Mouse (Mus musculus) gastrocnemius, adult 18-20 months (tissue): ENCODE results near the gene Tigd3. TPM values are rescaled to one million over a fixed set of nuclear protein-coding genes. Genes with fewer than 3 reads are reported as not detected.

Source experiments
- DNase-seq: peaks from one replicate; pipeline ENCODE4 v3.0.0; 2021; ENCODE audit warnings: low spot score
- total RNA-seq, 2 experiments: library from RNA; stranded (reverse); gene quantifications; 2 replicates each; pipeline ENCODE4 v1.2.3; 2021

Tigd3 gene
- total RNA-seq, 2 experiments from 2014 or later = 0.21 TPM

GRCm38 (mm10) chr19:5847306-5847796 is 46.6 kb downstream of the Tigd3 start:
- DNase-seq = peak; percentile 53

DNA sequence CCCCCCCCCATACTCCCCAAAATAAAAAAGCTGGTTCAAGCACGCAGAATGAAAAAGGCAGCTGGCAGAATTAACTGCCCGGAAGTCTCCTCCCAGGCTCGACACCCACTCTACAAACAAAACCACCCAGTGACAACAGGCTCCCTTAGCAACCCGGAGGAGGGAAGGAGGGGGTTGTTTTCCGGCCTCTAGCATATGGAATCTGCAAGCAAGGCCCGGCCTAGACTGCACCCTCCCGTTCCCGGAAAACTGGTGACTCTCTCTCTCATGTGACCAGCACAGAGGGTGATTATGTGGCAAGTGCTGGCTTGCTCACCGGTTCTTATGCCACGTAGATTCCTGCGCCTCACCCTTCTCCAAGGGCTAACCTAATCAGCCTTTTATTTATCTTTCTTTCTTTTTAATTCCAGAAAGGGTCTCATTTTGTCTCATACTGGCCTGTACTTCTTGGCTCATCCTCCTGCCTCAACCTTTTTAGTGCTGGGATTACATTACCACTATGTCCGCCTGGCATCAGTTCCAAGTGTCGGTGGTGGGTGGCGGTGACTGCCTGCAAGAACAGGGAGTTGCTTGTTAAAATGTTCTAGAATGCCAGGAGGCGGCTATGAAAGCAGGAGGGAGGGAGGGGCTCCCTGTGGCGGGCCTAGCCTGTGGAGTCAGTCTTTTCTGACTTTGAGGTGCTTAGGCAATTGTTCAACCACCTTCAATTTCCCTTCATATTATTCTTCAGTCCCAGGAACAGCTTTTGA is 47.2 kb downstream of the Tigd3 start:
- peak; percentile 94 for DNase-seq

DNA sequence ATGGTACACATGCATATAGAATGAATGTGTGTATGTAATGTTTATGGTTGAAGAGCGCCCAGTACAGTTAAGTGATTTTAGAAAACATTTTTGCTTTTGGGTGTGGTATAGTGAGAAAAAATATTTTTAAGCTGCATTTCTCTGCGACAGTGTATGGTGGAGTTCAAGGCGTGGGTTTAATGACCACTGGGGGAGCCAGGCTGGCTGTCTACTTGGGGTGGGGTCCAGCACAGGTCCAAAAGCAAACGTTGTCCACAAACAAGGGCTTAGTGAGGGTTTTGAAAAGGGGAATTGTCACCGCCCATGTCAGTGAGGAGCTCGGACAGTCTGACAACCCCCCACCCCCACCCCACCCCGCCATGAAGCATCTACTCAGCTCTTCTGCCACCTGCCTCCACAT is 47.8 kb downstream of the Tigd3 start:
- peak; percentile 68 for DNase-seq

DNA sequence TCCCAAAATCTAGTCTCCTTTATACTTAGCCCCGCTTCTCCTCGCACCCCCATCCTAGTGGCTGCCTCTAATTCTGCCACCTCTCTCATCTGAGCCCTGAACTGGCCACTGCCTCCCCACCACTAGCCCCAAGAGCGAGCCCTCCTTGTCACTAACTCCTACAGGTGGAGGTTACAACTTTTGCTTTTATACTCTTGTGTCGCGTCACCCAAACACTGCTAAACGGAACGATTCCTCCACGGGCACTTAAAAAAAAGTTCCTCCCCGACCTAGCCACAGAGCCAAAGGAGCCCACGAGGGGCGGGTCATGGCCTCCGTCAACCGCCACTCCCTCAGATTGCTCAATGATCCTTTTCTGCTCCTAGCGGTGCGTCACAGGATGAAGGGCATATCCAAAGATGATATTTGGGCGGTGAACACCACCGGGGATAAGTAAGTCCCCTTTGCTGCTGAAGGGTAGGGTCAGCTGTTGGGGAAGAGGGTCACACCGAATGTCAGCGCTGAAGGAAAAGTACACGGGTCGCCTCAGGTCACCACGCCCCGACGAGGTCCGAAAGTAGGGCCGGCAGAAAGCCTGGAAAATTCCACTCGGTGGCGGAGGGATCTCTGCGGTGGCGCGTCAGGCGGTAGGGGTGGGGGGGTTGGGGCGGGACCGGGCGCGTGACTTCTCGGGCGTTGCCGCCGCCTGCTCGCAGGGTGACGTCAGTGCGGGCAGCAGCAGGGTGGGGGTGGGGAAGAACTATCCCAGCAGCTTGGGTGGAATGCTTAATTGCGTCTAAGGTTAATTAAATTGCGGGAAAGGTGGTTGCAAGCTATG is 48.4 kb downstream of the Tigd3 start:
- peak; percentile 98 for DNase-seq

GRCm38 (mm10) chr19:5844831-5845318 is 49.1 kb downstream of the Tigd3 start:
- no peak for DNase-seq

- peak; percentile 62 for DNase-seq
Measured at GRCm38 (mm10) chr19:5843781-5844691, 49.9 kb downstream of the Tigd3 start.

- DNase-seq = peak; percentile 79
Measured at GRCm38 (mm10) chr19:5842785-5843730, 50.9 kb downstream of the Tigd3 start.

GRCm38 (mm10) chr19:5841999-5842784 is 51.8 kb downstream of the Tigd3 start:
- DNase-seq = peak; percentile 60

DNA sequence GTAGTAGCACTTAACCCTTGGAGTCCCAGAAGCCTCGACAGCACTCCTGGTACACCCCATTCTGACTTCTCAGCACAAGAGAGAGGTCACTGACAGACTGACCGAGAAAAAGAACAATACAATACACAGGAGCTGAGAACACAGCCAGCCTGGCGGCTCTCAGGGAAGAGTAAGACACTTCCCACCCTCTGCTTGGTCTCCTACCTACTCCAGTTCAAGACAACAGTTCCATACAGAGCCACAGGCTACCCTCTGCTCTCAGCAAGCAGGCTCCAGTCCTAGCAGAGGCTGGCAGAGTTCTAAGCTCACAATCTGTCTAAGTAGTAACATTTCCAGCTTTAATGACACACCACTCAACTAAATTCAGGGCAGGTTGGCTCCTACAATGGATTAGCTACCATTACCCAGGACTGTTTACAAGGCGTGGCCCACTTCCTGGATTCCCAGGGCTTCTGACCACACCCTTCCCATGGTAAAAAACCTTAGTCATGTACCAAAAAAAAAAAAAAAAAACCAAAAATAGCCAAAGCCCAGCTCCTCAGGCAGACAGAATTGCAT is 52.5 kb downstream of the Tigd3 start:
- DNase-seq = peak; percentile 71

Other genes starting within 250 kb of the Tigd3 start
- 1 to 10 TPM; 5.6 to 8.2 TPM for gene Sipa1, start 230.4 kb downstream of the Tigd3 start, total RNA-seq
- 1 to 10 TPM; 8.6 to 9.4 TPM for gene Map3k11, start 205.4 kb downstream of the Tigd3 start, total RNA-seq
- gene Pcnx3, start 205.2 kb downstream of the Tigd3 start, total RNA-seq = 10 to 100 TPM; 12.5 to 13.8 TPM
- gene Kcnk7, start 189.8 kb downstream of the Tigd3 start, total RNA-seq = not detected
- gene Ehbp1l1, start 167.8 kb downstream of the Tigd3 start, total RNA-seq = 100 to 1,000 TPM; 210 to 241 TPM
- gene Fam89b, start 164.5 kb downstream of the Tigd3 start, total RNA-seq = 10 to 100 TPM; 20.1 to 21.3 TPM
- 10 to 100 TPM; 41.4 to 45.4 TPM for gene Ltbp3, start 153.2 kb downstream of the Tigd3 start, total RNA-seq
- 10 to 100 TPM; 70.6 to 74.4 TPM for gene Scyl1, start 122.7 kb downstream of the Tigd3 start, total RNA-seq
- 1 to 10 TPM; 2.9 to 3.2 TPM for gene Frmd8, start 18.9 kb downstream of the Tigd3 start, total RNA-seq
- gene Slc25a45, start 16.3 kb downstream of the Tigd3 start, total RNA-seq = under 1 TPM; 0.59 to 0.90 TPM
- 10 to 100 TPM; 76.3 to 85.1 TPM for gene Dpf2, start 18.9 kb upstream of the Tigd3 start, total RNA-seq
- 10 to 100 TPM in 1 of 2 experiments, 1 to 10 TPM in 1; 8.9 to 11.2 TPM for gene Cdc42ep2, start 30.7 kb upstream of the Tigd3 start, total RNA-seq
- 1 to 10 TPM; 6.2 to 8.7 TPM for gene Pola2, start 70.1 kb upstream of the Tigd3 start, total RNA-seq
- not detected for gene Slc22a20, start 92.0 kb upstream of the Tigd3 start, total RNA-seq
- 10 to 100 TPM; 89.8 to 91.1 TPM for gene Capn1, start 121.7 kb upstream of the Tigd3 start, total RNA-seq
- gene Syvn1, start 152.4 kb upstream of the Tigd3 start, total RNA-seq = 10 to 100 TPM; 18.4 to 20.5 TPM
- gene Mrpl49, start 163.6 kb upstream of the Tigd3 start, total RNA-seq = 10 to 100 TPM; 27.5 to 29.3 TPM
- gene Fau, start 163.7 kb upstream of the Tigd3 start, total RNA-seq = 100 to 1,000 TPM; 425 to 500 TPM
- gene Znhit2, start 167.0 kb upstream of the Tigd3 start, total RNA-seq = 10 to 100 TPM in 1 of 2 experiments, 1 to 10 TPM in 1; 9.5 to 10.2 TPM
- gene Tm7sf2, start 174.2 kb upstream of the Tigd3 start, total RNA-seq = 1 to 10 TPM; 5.9 to 6.2 TPM
- gene Vps51, start 183.1 kb upstream of the Tigd3 start, total RNA-seq = 10 to 100 TPM; 17.5 to 23.8 TPM
- gene Tmem262, start 185.9 kb upstream of the Tigd3 start, total RNA-seq = not detected
- not detected for gene Gm28374, start 188.1 kb upstream of the Tigd3 start, total RNA-seq
- 10 to 100 TPM; 13.5 to 14.8 TPM for gene Zfpl1, start 190.8 kb upstream of the Tigd3 start, total RNA-seq
- gene Cdca5, start 190.8 kb upstream of the Tigd3 start, total RNA-seq = not detected
- gene AC131692.1, start 200.3 kb upstream of the Tigd3 start, total RNA-seq = not detected
- not detected for gene Naaladl1, start 211.6 kb upstream of the Tigd3 start, total RNA-seq
- 1 to 10 TPM; 8.6 to 9.7 TPM for gene Sac3d1, start 224.5 kb upstream of the Tigd3 start, total RNA-seq
- gene Snx15, start 234.2 kb upstream of the Tigd3 start, total RNA-seq = 10 to 100 TPM in 1 of 2 experiments, 1 to 10 TPM in 1; 9.7 to 10.9 TPM
- under 1 TPM; 0.37 to 0.43 TPM for gene Batf2, start 246.8 kb upstream of the Tigd3 start, total RNA-seq
- 10 to 100 TPM; 73.7 to 73.9 TPM for gene Arl2, start 247.4 kb upstream of the Tigd3 start, total RNA-seq